Mouse (Mus musculus): ENCODE data around the gene Usp10. TPM values are rescaled to one million over a fixed set of nuclear protein-coding genes. Genes with fewer than 3 reads are reported as not detected.

The Usp10 gene
- polyA plus RNA-seq, 1 experiment, result not detected

- 71% methylated on average over 2 of the region's 2 CpGs for WGBS
- Histone ChIP-seq H3K4me3 (ENCODE audit: insufficient read depth, low read depth, low read length) (no peak overlapping the region), H3K27ac (ENCODE audit: insufficient read depth, low read depth, low read length) (no peak overlapping the region), H3K4me1 (ENCODE audit: control insufficient read depth, insufficient read depth, low read length) (peaks cover 13% of the 10 kb centered on the region)
- TF ChIP-seq POLR2A (IDR thresholded peaks at IDR 0.05; ENCODE audit: insufficient read depth, low read depth, low read length) (no peak), CTCF (IDR thresholded peaks at IDR 0.05; ENCODE audit: insufficient read depth, low read depth, low read length) (no peak)
Observed at GRCm38 (mm10) chr8:120004705-120005381, 94.7 kb downstream of the Usp10 start.

- 49% methylated on average over 9 of the region's 9 CpGs for WGBS
Observed at GRCm38 (mm10) chr8:120006645-120007160, 96.5 kb downstream of the Usp10 start.

More at GRCm38 (mm10) chr8:120006645-120007160, 96.5 kb downstream of the Usp10 start:
- Histone ChIP-seq H3K4me1 (ENCODE audit: control insufficient read depth, insufficient read depth, low read length) (peaks cover 13% of the 10 kb centered on the region), H3K27ac (ENCODE audit: insufficient read depth, low read depth, low read length) (no peak overlapping the region), H3K4me3 (ENCODE audit: insufficient read depth, low read depth, low read length) (no peak overlapping the region)
- TF ChIP-seq CTCF (IDR thresholded peaks at IDR 0.05; ENCODE audit: insufficient read depth, low read depth, low read length) (no peak), POLR2A (IDR thresholded peaks at IDR 0.05; ENCODE audit: insufficient read depth, low read depth, low read length) (no peak)

Other genes starting within 250 kb of the Usp10 start
- gene Wfdc1, start 244.0 kb upstream of the Usp10 start, polyA plus RNA-seq (2012; ENCODE audit: insufficient read depth, insufficient read length, low replicate concordance, missing spikeins), result not detected in 2 replicates
- gene Atp2c2, start 210.4 kb upstream of the Usp10 start, polyA plus RNA-seq (2012; ENCODE audit: insufficient read depth, insufficient read length, low replicate concordance, missing spikeins), result not detected in 2 replicates
- gene Tldc1, start 131.9 kb upstream of the Usp10 start, polyA plus RNA-seq (2012; ENCODE audit: insufficient read depth, insufficient read length, low replicate concordance, missing spikeins), result not detected in 2 replicates
- not detected in 2 replicates for gene Cotl1, start 69.8 kb upstream of the Usp10 start, polyA plus RNA-seq (2012; ENCODE audit: insufficient read depth, insufficient read length, low replicate concordance, missing spikeins)
- not detected in 2 replicates for gene Klhl36, start 48.1 kb upstream of the Usp10 start, polyA plus RNA-seq (2012; ENCODE audit: insufficient read depth, insufficient read length, low replicate concordance, missing spikeins)
- not detected in 2 replicates for gene Gm20388, start 481 bp downstream of the Usp10 start, polyA plus RNA-seq (2012; ENCODE audit: insufficient read depth, insufficient read length, low replicate concordance, missing spikeins)
- not detected in 2 replicates for gene Crispld2, start 82.1 kb downstream of the Usp10 start, polyA plus RNA-seq (2012; ENCODE audit: insufficient read depth, insufficient read length, low replicate concordance, missing spikeins)
- not detected in 2 replicates for gene Zdhhc7, start 191.1 kb downstream of the Usp10 start, polyA plus RNA-seq (2012; ENCODE audit: insufficient read depth, insufficient read length, low replicate concordance, missing spikeins)
- 253 and 540 TPM in 2 replicates for gene 6430548M08Rik, start 203.8 kb downstream of the Usp10 start, polyA plus RNA-seq (2012; ENCODE audit: insufficient read depth, insufficient read length, low replicate concordance, missing spikeins)